Mouse (Mus musculus) G1E (cell line): ENCODE results near the gene Hnrnpa1. TPM values are rescaled to one million over a fixed set of nuclear protein-coding genes. Genes with fewer than 3 reads are reported as not detected.
"Not testable (repeated sequence)": the region's sequence is repeated elsewhere in the genome, so short reads cannot be mapped to it uniquely, and the experiment has no call there.

Experiments
- ATAC-seq: 2 replicates; pipeline ENCODE4 v1.8.0; 2016; ENCODE audit warnings: mild to moderate bottlenecking; ENCODE audit not compliant: insufficient number of reproducible peaks, poor library complexity, low FRiP score, severe bottlenecking; ENCODE audit errors: extremely low read depth
- DNase-seq: peaks from one replicate; pipeline ENCODE4 v3.0.0; 2012; ENCODE audit warnings: low spot score
- H3K27me3 ChIP-seq: 2 replicates; pipeline ENCODE4 v1.6.1; 2012; ENCODE audit warnings: mild to moderate bottlenecking, low read length, inconsistent platforms; ENCODE audit not compliant: insufficient read depth
- H3K36me3 ChIP-seq: replicated peaks from 2 replicates; pipeline ENCODE3; 2012; ENCODE audit warnings: mild to moderate bottlenecking, inconsistent platforms
- H3K4me1 ChIP-seq: 2 replicates; pipeline ENCODE4 v1.6.1; 2012; ENCODE audit warnings: low read depth, low read length, inconsistent platforms, mixed read lengths; ENCODE audit not compliant: insufficient read depth
- H3K4me3 ChIP-seq: 2 replicates; pipeline ENCODE4 v1.5.1; 2012; ENCODE audit warnings: low read depth, mild to moderate bottlenecking, inconsistent platforms, low read length, moderate library complexity, mixed read lengths
- H3K9me3 ChIP-seq: replicated peaks from 2 replicates; pipeline ENCODE4 v1.6.1; 2012; ENCODE audit warnings: inconsistent platforms
- CTCF ChIP-seq: IDR thresholded peaks from 2 replicates; pipeline ENCODE4 v1.5.1; 2012; ENCODE audit warnings: low read depth, low read length, inconsistent platforms, mixed read lengths
- GATA1 ChIP-seq: IDR thresholded peaks from 2 replicates; pipeline ENCODE4 v1.6.1; 2012; ENCODE audit warnings: borderline replicate concordance, low read length, inconsistent platforms, mixed read lengths
- GATA2 ChIP-seq: IDR thresholded peaks from 2 replicates; pipeline ENCODE4 v1.6.1; 2012; ENCODE audit warnings: low read depth, low read length, inconsistent platforms, borderline replicate concordance
- POLR2AphosphoS5 ChIP-seq: IDR thresholded peaks from 2 replicates; pipeline ENCODE4 v1.6.1; 2012; ENCODE audit warnings: low read depth, low read length, inconsistent platforms; ENCODE audit not compliant: insufficient replicate concordance
- TAL1 ChIP-seq: conservative IDR thresholded peaks from 2 replicates; pipeline ENCODE4 v1.6.1; 2012; ENCODE audit warnings: low read depth, low read length, inconsistent platforms, mixed read lengths
- polyA plus RNA-seq: library from polyadenylated mRNA; stranded (reverse); fragments of >175 nt; gene quantifications from 2 replicates; pipeline ENCODE4 v1.2.3, GENCODE M21; 2012
- total RNA-seq, 2 experiments: library from RNA; stranded (forward) in 1 of 2; stranded (reverse) in 1 of 2; fragments of 200-1000 nt in 1 of 2; fragments of >200 nt in 1 of 2; fragmentation: Nextera tagmentation in 1 of 2; gene quantifications; 2 replicates each; pipeline ENCODE4 v1.2.3; 2014 to 2017

Hnrnpa1 gene
- total and polyA plus RNA-seq, 3 experiments, result 212 to 984 (median 391) TPM

- Histone ChIP-seq H3K4me3 (peak overlapping the region; percentile 50; the same call in 1 of the 2 replicates), H3K36me3 (peaks cover 57% of the 10 kb centered on the region), H3K27me3 (no peaks in the 10 kb centered on the region), H3K4me1 (peaks cover 24% of the 10 kb centered on the region), H3K9me3 (no peaks in the 10 kb centered on the region)
- ATAC-seq (no peak), DNase-seq (no peak)
- TF ChIP-seq CTCF (no peak), POLR2AphosphoS5 (no peak), TAL1 (no peak), GATA2 (no peak), GATA1 (no peak)
These were observed 2.9 kb upstream of the Hnrnpa1 start for GRCm38 (mm10) chr15:103237295-103237694.

- Histone ChIP-seq H3K4me3 (peak overlapping the region; percentile 76), H3K36me3 (peaks cover 61% of the 10 kb centered on the region), H3K4me1 (peaks cover 27% of the 10 kb centered on the region), H3K27me3 (no peaks in the 10 kb centered on the region), H3K9me3 (no peaks in the 10 kb centered on the region)
- DNase-seq, result peak; percentile 81
- peak; percentile 75 for ATAC-seq
- TF ChIP-seq GATA1 (no peak), GATA2 (no peak), POLR2AphosphoS5 (no peak), TAL1 (no peak), CTCF (no peak)
These were observed 1.0 kb upstream of the Hnrnpa1 start for GRCm38 (mm10) chr15:103239130-103239684.

- TF ChIP-seq GATA2 (no peak), CTCF (no peak), TAL1 (no peak), POLR2AphosphoS5 (no peak), GATA1 (no peak)
- H3K36me3 ChIP-seq, result peaks cover 57% of the 10 kb centered on the region
- H3K9me3 ChIP-seq, result no peaks in the 10 kb centered on the region
- ATAC-seq (peak; percentile 52), DNase-seq (peak; percentile 69)
- H3K27me3 ChIP-seq, result no peaks in the 10 kb centered on the region
- peaks cover 27% of the 10 kb centered on the region for H3K4me1 ChIP-seq
- H3K4me3 ChIP-seq, result peak within 1 kb of the TSS; percentile 76
These were observed 510 bp upstream of the Hnrnpa1 start, which contains the start of gene Cbx5 for GRCm38 (mm10) chr15:103239685-103240159. Gene Cbx5, minus strand, starts transcription at chr15:103239816.

- Histone ChIP-seq H3K36me3 (peaks cover 54% of the 10 kb centered on the region), H3K4me3 (peak overlapping the region; percentile 76), H3K4me1 (peaks cover 34% of the 10 kb centered on the region)
- not testable (repeated sequence) for H3K27me3 ChIP-seq, ATAC-seq, H3K9me3 ChIP-seq, DNase-seq
These were observed 1.1 kb downstream of the Hnrnpa1 start for GRCm38 (mm10) chr15:103241071-103242018.

- Histone ChIP-seq H3K4me3 (peak overlapping the region; percentile 76), H3K9me3 (no peaks in the 10 kb centered on the region), H3K27me3 (no peaks in the 10 kb centered on the region), H3K4me1 (peaks cover 30% of the 10 kb centered on the region), H3K36me3 (peaks cover 64% of the 10 kb centered on the region)
- no peak for TF ChIP-seq GATA1
- no peak for TF ChIP-seq POLR2AphosphoS5
- no peak for TF ChIP-seq GATA2
- TF ChIP-seq TAL1, result no peak
- TF ChIP-seq CTCF, result no peak
- DNase-seq (no peak), ATAC-seq (no peak)
These were observed 2.7 kb downstream of the Hnrnpa1 start for GRCm38 (mm10) chr15:103242885-103243284.

- TF ChIP-seq TAL1, result no peak
- TF ChIP-seq CTCF, result no peak
- TF ChIP-seq GATA1, result no peak
- no peak for TF ChIP-seq GATA2
- no peak for TF ChIP-seq POLR2AphosphoS5
- no peaks in the 10 kb centered on the region for H3K27me3 ChIP-seq
- H3K4me3 ChIP-seq, result peak overlapping the region; percentile 20; the same call in 1 of the 2 replicates
- DNase-seq (no peak), ATAC-seq (no peak)
- H3K4me1 ChIP-seq, result peaks cover 53% of the 10 kb centered on the region
- H3K9me3 ChIP-seq, result no peaks in the 10 kb centered on the region
- peaks cover 87% of the 10 kb centered on the region for H3K36me3 ChIP-seq
These were observed 5.4 kb downstream of the Hnrnpa1 start for GRCm38 (mm10) chr15:103245616-103246015.
